Mouse (Mus musculus): ENCODE results near the gene Chrnb4.

The Chrnb4 gene

GRCm38 (mm10) chr9:55048211-55048880 lies at the start of gene Chrnb4:
TSS of gene Chrnb4 (minus strand) at chr9:55048779.
- no peak for DNase-seq (ENCODE audit: low read depth, low spot score)

- DNase-seq (ENCODE audit: low read depth, low spot score) = no peak
Measured at GRCm38 (mm10) chr9:55096870-55097269, 48.3 kb upstream of the Chrnb4 start.

GRCm38 (mm10) chr9:55096033-55096432 lies 47.5 kb upstream of the Chrnb4 start:
- DNase-seq (ENCODE audit: low read depth, low spot score) = no peak

- no peak for DNase-seq (ENCODE audit: low read depth, low spot score)
Measured at GRCm38 (mm10) chr9:55090141-55090540, 41.6 kb upstream of the Chrnb4 start.

- no peak for DNase-seq (ENCODE audit: low read depth, low spot score)
Measured at GRCm38 (mm10) chr9:55089226-55089625, 40.6 kb upstream of the Chrnb4 start.

GRCm38 (mm10) chr9:55083154-55083913 lies 34.8 kb upstream of the Chrnb4 start:
- no peak for DNase-seq (ENCODE audit: low read depth, low spot score)

GRCm38 (mm10) chr9:55067965-55068265 lies 19.3 kb upstream of the Chrnb4 start:
- no peak for DNase-seq (ENCODE audit: low read depth, low spot score)

GRCm38 (mm10) chr9:55067260-55067964 lies 18.8 kb upstream of the Chrnb4 start:
- DNase-seq (ENCODE audit: low read depth, low spot score) = no peak

GRCm38 (mm10) chr9:55065241-55065640 lies 16.7 kb upstream of the Chrnb4 start:
- DNase-seq (ENCODE audit: low read depth, low spot score) = no peak

- no peak for DNase-seq (ENCODE audit: low read depth, low spot score)
Measured at GRCm38 (mm10) chr9:55058067-55058466, 9.5 kb upstream of the Chrnb4 start.

- DNase-seq (ENCODE audit: low read depth, low spot score) = no peak
Measured at GRCm38 (mm10) chr9:55055386-55055930, 6.9 kb upstream of the Chrnb4 start.

GRCm38 (mm10) chr9:55046764-55047163 lies 1.8 kb downstream of the Chrnb4 start:
- no peak for DNase-seq (ENCODE audit: low read depth, low spot score)

GRCm38 (mm10) chr9:55045001-55045400 lies 3.6 kb downstream of the Chrnb4 start:
- DNase-seq (ENCODE audit: low read depth, low spot score) = no peak

GRCm38 (mm10) chr9:55043688-55044087 lies 4.9 kb downstream of the Chrnb4 start:
- DNase-seq (ENCODE audit: low read depth, low spot score) = no peak

GRCm38 (mm10) chr9:55041389-55041788 lies 7.2 kb downstream of the Chrnb4 start:
- DNase-seq (ENCODE audit: low read depth, low spot score) = no peak

- DNase-seq (ENCODE audit: low read depth, low spot score) = no peak
Measured at GRCm38 (mm10) chr9:55039983-55040382, 8.6 kb downstream of the Chrnb4 start.

GRCm38 (mm10) chr9:55038948-55039347 lies 9.6 kb downstream of the Chrnb4 start:
- DNase-seq (ENCODE audit: low read depth, low spot score) = no peak

GRCm38 (mm10) chr9:55031435-55032167 lies 17.0 kb downstream of the Chrnb4 start:
- DNase-seq (ENCODE audit: low read depth, low spot score) = no peak

GRCm38 (mm10) chr9:55026275-55026663 lies 22.3 kb downstream of the Chrnb4 start, which contains the start of gene Chrna3:
TSS of gene Chrna3 (minus strand) at chr9:55026562.
- DNase-seq (ENCODE audit: low read depth, low spot score) = no peak

GRCm38 (mm10) chr9:55025534-55026274 lies 22.9 kb downstream of the Chrnb4 start:
- DNase-seq (ENCODE audit: low read depth, low spot score) = no peak
